Mouse (Mus musculus): ENCODE data around the gene Ugt3a1. TPM values are rescaled to one million over a fixed set of nuclear protein-coding genes. Genes with fewer than 3 reads are reported as not detected.

Ugt3a1 gene
- polyA plus RNA-seq, 1 experiment, result 0.05 TPM

GRCm38 (mm10) chr15:9283165-9283564 lies 6.5 kb downstream of the Ugt3a1 start:
- TF ChIP-seq POLR2A (IDR thresholded peaks at IDR 0.05; ENCODE audit: control insufficient read depth, low read depth, low read length), result no peak
- no peak for TF ChIP-seq CTCF (IDR thresholded peaks at IDR 0.05; ENCODE audit: control insufficient read depth, insufficient read depth, insufficient replicate concordance, low read depth, low read length)
- no peaks in the 10 kb centered on the region for H3K36me3 ChIP-seq (ENCODE audit: control insufficient read depth, insufficient read depth, low read length)
- H3K27me3 ChIP-seq (ENCODE audit: control insufficient read depth, insufficient read depth, low read length), result no peaks in the 10 kb centered on the region
- H3K4me3 ChIP-seq (ENCODE audit: control insufficient read depth, low read depth, low read length), result no peak overlapping the region
- H3K27ac ChIP-seq (ENCODE audit: control insufficient read depth, insufficient read depth, low read depth, low read length), result no peak overlapping the region
- no peaks in the 10 kb centered on the region for H3K4me1 ChIP-seq (ENCODE audit: control insufficient read depth, insufficient read depth, low read length)

GRCm38 (mm10) chr15:9289660-9290059 lies 13.0 kb downstream of the Ugt3a1 start:
- Histone ChIP-seq H3K4me3 (ENCODE audit: control insufficient read depth, low read depth, low read length) (no peak overlapping the region), H3K27ac (ENCODE audit: control insufficient read depth, insufficient read depth, low read depth, low read length) (no peak overlapping the region), H3K27me3 (ENCODE audit: control insufficient read depth, insufficient read depth, low read length) (no peaks in the 10 kb centered on the region), H3K4me1 (ENCODE audit: control insufficient read depth, insufficient read depth, low read length) (no peaks in the 10 kb centered on the region), H3K36me3 (ENCODE audit: control insufficient read depth, insufficient read depth, low read length) (no peaks in the 10 kb centered on the region)
- TF ChIP-seq CTCF (IDR thresholded peaks at IDR 0.05; ENCODE audit: control insufficient read depth, insufficient read depth, insufficient replicate concordance, low read depth, low read length) (no peak), POLR2A (IDR thresholded peaks at IDR 0.05; ENCODE audit: control insufficient read depth, low read depth, low read length) (no peak)

GRCm38 (mm10) chr15:9305978-9306692 lies 29.4 kb downstream of the Ugt3a1 start:
- TF ChIP-seq CTCF (IDR thresholded peaks at IDR 0.05; ENCODE audit: control insufficient read depth, insufficient read depth, insufficient replicate concordance, low read depth, low read length) (no peak), POLR2A (IDR thresholded peaks at IDR 0.05; ENCODE audit: control insufficient read depth, low read depth, low read length) (no peak)

GRCm38 (mm10) chr15:9334596-9334995 lies 57.9 kb downstream of the Ugt3a1 start:
- H3K27me3 ChIP-seq (ENCODE audit: control insufficient read depth, insufficient read depth, low read length), result no peaks in the 10 kb centered on the region
- no peak overlapping the region for H3K4me3 ChIP-seq (ENCODE audit: control insufficient read depth, low read depth, low read length)
- TF ChIP-seq CTCF (IDR thresholded peaks at IDR 0.05; ENCODE audit: control insufficient read depth, insufficient read depth, insufficient replicate concordance, low read depth, low read length) (no peak), POLR2A (IDR thresholded peaks at IDR 0.05; ENCODE audit: control insufficient read depth, low read depth, low read length) (no peak)
- no peak overlapping the region for H3K27ac ChIP-seq (ENCODE audit: control insufficient read depth, insufficient read depth, low read depth, low read length)
- H3K36me3 ChIP-seq (ENCODE audit: control insufficient read depth, insufficient read depth, low read length), result no peaks in the 10 kb centered on the region
- no peaks in the 10 kb centered on the region for H3K4me1 ChIP-seq (ENCODE audit: control insufficient read depth, insufficient read depth, low read length)

More at GRCm38 (mm10) chr15:9305978-9306692, 29.4 kb downstream of the Ugt3a1 start:
- H3K4me1 ChIP-seq (ENCODE audit: control insufficient read depth, insufficient read depth, low read length), result no peaks in the 10 kb centered on the region
- no peaks in the 10 kb centered on the region for H3K27me3 ChIP-seq (ENCODE audit: control insufficient read depth, insufficient read depth, low read length)
- no peak overlapping the region for H3K4me3 ChIP-seq (ENCODE audit: control insufficient read depth, low read depth, low read length)
- no peak overlapping the region for H3K27ac ChIP-seq (ENCODE audit: control insufficient read depth, insufficient read depth, low read depth, low read length)
- no peaks in the 10 kb centered on the region for H3K36me3 ChIP-seq (ENCODE audit: control insufficient read depth, insufficient read depth, low read length)

- Histone ChIP-seq H3K4me3 (ENCODE audit: control insufficient read depth, low read depth, low read length) (no peak within 1 kb of the TSS), H3K27me3 (ENCODE audit: control insufficient read depth, insufficient read depth, low read length) (no peaks in the 10 kb centered on the region), H3K27ac (ENCODE audit: control insufficient read depth, insufficient read depth, low read depth, low read length) (no peak within 1 kb of the TSS), H3K36me3 (ENCODE audit: control insufficient read depth, insufficient read depth, low read length) (no peaks in the 10 kb centered on the region), H3K4me1 (ENCODE audit: control insufficient read depth, insufficient read depth, low read length) (no peaks in the 10 kb centered on the region)
- no peak for TF ChIP-seq POLR2A (IDR thresholded peaks at IDR 0.05; ENCODE audit: control insufficient read depth, low read depth, low read length)
- no peak for TF ChIP-seq CTCF (IDR thresholded peaks at IDR 0.05; ENCODE audit: control insufficient read depth, insufficient read depth, insufficient replicate concordance, low read depth, low read length)
Measured at GRCm38 (mm10) chr15:9335341-9335740, 58.7 kb downstream of the Ugt3a1 start, which contains the start of gene Ugt3a2. Gene Ugt3a2 (plus strand): TSS chr15:9335550.

- Histone ChIP-seq H3K4me1 (ENCODE audit: control insufficient read depth, insufficient read depth, low read length) (no peaks in the 10 kb centered on the region), H3K27me3 (ENCODE audit: control insufficient read depth, insufficient read depth, low read length) (no peaks in the 10 kb centered on the region), H3K4me3 (ENCODE audit: control insufficient read depth, low read depth, low read length) (no peak overlapping the region), H3K36me3 (ENCODE audit: control insufficient read depth, insufficient read depth, low read length) (no peaks in the 10 kb centered on the region), H3K27ac (ENCODE audit: control insufficient read depth, insufficient read depth, low read depth, low read length) (no peak overlapping the region)
- TF ChIP-seq CTCF (IDR thresholded peaks at IDR 0.05; ENCODE audit: control insufficient read depth, insufficient read depth, insufficient replicate concordance, low read depth, low read length) (no peak), POLR2A (IDR thresholded peaks at IDR 0.05; ENCODE audit: control insufficient read depth, low read depth, low read length) (no peak)
Measured at GRCm38 (mm10) chr15:9336616-9337015, 59.9 kb downstream of the Ugt3a1 start.

- H3K36me3 ChIP-seq (ENCODE audit: control insufficient read depth, insufficient read depth, low read length), result no peaks in the 10 kb centered on the region
- TF ChIP-seq POLR2A (IDR thresholded peaks at IDR 0.05; ENCODE audit: control insufficient read depth, low read depth, low read length) (no peak), CTCF (IDR thresholded peaks at IDR 0.05; ENCODE audit: control insufficient read depth, insufficient read depth, insufficient replicate concordance, low read depth, low read length) (no peak)
- no peaks in the 10 kb centered on the region for H3K4me1 ChIP-seq (ENCODE audit: control insufficient read depth, insufficient read depth, low read length)
- H3K4me3 ChIP-seq (ENCODE audit: control insufficient read depth, low read depth, low read length), result no peak overlapping the region
- no peak overlapping the region for H3K27ac ChIP-seq (ENCODE audit: control insufficient read depth, insufficient read depth, low read depth, low read length)
- no peaks in the 10 kb centered on the region for H3K27me3 ChIP-seq (ENCODE audit: control insufficient read depth, insufficient read depth, low read length)
Measured at GRCm38 (mm10) chr15:9337021-9337420, 60.3 kb downstream of the Ugt3a1 start.

Measured in testis, adult 2 months (tissue).